Mouse (Mus musculus) CH12F3 (cell line): Measurements from ENCODE around the gene Gm20388.
"Not testable (repeated sequence)": the region's sequence is repeated elsewhere in the genome, so short reads cannot be mapped to it uniquely, and the experiment has no call there.

Experiments used
- in situ Hi-C: fragments of 300-500 bp; cut with MboI; formaldehyde crosslinking; loops from 2 replicates; pipeline ENCODE4 v1.14.3; 2020; ENCODE audit warnings: low sequenced_read_pairs

Gm20388 gene

DNA sequence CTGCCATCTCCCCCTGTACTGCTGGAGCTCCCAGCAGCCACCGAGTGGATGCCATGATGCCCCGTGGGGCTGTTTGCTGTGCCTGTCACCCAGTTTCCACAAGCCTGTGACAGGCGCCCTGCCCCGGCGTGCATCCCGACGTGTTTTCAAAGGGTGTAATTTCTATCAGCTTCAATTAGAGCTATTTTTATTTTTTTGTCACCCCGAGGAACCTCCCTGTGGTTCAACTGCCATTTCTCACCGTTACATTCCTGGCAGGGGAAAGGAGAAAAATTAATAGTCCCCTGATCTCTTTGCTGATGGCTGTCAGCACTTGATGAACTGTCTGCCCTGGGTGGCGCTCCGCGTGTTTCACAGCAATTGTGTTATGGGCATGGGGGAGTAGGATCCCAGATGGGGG lies 432.9 kb downstream of the Gm20388 start:
- in situ Hi-C loops: no loop called here

DNA sequence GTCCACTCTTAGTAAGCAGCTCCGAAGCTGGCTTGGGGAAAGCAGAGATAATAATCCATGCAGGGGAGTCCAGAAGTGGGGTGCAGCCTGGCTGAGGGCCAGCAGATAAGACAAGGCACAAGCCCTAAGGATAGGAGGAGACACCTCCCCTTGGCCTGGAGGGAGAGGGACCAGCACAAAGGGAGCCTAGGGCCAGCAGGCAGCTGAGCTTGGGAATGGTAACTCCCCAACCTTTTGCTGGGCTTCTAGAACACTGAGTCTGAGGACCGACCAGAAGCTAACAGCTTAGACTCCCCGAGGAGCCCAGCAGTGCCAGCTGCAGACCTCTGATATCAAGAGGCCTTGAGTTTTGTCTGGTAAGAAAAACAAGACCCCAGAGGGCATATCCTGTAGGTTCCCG lies 433.5 kb downstream of the Gm20388 start:
- in situ Hi-C loops: no loop called here

DNA sequence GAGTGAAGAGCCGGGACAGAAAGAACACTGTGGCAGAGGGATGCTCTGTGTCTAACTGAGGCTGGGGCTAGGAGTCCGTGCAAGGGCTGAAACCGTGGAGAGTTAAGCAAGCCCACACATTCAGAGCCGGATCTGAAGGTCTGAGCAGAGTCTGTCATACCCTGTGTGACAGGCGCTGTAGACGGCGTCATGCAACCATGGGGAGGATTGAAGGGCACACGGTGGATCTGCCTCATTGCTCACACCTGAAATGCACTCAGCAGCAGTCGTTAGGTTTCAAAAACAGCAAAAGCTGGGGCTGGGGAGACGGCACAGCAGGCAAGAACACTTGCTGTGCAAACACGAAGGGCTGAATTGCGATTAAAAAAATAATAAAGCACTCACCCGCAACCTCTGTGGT lies 433.9 kb downstream of the Gm20388 start:
- in situ Hi-C loops: no loop called here

- in situ Hi-C loops: no loop called here
Observed at GRCm38 (mm10) chr8:120347734-120348341, 437.2 kb downstream of the Gm20388 start.

- in situ Hi-C loops: no loop called here
Observed at GRCm38 (mm10) chr8:120348922-120349321, 438.3 kb downstream of the Gm20388 start.

DNA sequence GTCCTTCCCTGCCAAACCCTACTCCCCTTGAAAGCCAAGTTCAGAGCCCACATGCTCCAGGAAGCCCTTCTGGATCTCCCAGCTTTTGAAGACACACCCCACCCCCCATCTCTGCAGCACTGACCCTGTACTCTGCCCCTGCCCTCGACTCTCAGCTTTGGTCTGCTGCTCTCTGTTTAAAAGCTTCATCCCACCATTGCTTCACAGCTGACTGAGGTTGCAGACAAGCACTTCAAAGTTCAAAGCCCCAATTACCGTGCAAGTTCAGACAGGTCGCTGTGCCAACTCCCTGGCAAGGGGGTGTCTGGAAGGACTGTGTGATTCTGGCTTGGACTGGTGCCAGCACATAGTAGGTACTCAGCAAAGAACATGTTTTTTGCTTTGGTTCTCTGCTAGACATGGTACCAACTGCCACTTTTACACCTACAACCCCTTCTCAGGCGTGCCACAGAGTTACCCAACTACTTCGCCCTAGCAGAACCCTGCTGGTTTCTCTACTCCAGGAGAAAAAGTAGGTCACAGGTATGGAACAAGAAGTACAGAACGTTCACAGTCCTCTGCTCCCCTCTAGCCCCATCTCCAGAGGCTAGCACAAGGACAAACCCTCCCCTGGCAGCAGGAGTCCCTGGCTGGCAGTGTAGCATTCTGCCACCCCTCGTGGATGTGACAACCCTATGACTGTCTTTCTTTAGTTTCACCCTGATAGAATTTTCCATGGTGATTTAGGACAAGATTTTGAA lies 440.9 kb downstream of the Gm20388 start:
- in situ Hi-C loops: no loop called here

DNA sequence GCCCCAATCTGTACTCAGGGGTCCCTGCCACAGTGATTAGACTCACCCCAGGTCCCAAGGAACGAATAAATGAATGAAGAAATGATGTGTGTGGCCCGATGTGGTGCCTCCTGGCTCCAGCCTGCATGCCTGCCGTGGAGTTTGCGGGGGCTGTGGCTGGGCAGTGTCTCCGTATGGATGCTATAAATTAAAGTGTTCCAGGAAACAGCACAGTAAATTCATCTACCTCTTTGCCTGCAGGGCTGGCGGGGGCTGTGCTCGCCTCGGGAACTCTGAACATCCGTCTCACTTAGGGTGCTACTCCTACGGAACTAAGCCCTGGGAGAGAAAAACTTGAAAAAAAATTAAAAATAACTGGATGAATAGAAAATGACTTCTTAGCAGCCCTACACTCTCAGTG lies 441.5 kb downstream of the Gm20388 start:
- in situ Hi-C loops: no loop called here

DNA sequence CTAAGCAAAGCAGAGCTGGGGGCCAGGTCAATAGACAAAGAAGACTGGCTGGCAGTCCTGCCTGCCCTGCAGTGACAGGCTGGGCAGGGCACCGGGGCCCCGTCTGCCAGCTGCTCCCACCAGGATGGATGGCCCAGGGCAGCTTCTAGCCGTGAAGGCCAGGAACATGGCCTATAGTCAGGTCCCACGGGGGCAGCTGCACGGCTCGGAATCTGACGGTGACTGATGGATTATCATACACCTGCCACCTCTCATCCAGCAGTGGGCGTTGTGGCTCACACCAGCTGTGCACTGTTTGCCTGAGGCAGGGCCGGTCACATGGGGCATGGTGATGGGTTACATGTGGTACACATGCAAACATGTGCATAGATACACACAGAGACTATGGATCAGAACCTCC lies 445.4 kb downstream of the Gm20388 start:
- in situ Hi-C loops: no loop called here

GRCm38 (mm10) chr8:120357504-120357903 lies 446.9 kb downstream of the Gm20388 start:
- in situ Hi-C loops: no loop called here

GRCm38 (mm10) chr8:120361301-120361700 lies 450.7 kb downstream of the Gm20388 start:
- in situ Hi-C loops: no loop called here

GRCm38 (mm10) chr8:120363552-120364071 lies 453.0 kb downstream of the Gm20388 start:
- in situ Hi-C loops: no loop called here

GRCm38 (mm10) chr8:120364093-120364725 lies 453.6 kb downstream of the Gm20388 start:
- in situ Hi-C loops: no loop called here

DNA sequence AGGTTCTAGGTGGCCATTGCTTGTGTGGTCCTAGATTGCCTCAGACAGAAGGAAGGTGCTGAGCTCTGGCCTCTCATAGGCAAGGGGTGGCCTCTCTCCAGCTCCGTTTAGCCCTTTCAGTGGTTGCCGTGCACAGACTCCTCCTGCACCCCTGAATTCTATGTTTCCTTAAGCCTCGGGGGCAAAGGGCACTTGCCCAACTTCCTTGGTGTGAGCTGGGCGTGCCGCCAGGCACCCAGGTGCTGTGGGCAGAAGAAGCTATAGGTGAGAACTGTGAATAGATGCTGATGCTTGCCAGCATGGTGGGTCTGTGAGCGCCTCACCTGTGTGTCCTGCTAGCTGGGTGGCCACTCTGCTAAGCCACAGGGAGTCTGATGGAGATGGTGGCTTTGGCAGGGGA lies 456.2 kb downstream of the Gm20388 start:
- in situ Hi-C loops: no loop called here

DNA sequence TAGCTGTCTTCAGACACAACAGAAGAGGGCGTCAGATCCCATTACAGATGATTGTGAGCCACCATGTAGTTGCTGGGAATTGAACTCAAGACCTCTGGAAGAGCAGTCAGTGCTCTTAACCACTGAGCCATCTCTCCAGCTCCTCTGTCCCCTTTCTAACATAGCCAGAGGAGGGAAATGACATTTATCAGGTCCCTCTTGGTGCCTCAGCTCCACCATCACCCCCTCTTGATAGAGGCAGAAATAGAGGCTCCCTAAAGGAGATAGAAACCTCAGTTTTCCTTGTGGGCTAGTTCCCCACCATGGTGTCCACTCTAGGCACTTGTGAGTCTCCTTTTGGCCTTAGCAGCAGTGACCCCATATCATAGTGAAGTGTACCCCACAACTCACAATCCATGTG lies 457.6 kb downstream of the Gm20388 start:
- in situ Hi-C loops: not testable (repeated sequence)

DNA sequence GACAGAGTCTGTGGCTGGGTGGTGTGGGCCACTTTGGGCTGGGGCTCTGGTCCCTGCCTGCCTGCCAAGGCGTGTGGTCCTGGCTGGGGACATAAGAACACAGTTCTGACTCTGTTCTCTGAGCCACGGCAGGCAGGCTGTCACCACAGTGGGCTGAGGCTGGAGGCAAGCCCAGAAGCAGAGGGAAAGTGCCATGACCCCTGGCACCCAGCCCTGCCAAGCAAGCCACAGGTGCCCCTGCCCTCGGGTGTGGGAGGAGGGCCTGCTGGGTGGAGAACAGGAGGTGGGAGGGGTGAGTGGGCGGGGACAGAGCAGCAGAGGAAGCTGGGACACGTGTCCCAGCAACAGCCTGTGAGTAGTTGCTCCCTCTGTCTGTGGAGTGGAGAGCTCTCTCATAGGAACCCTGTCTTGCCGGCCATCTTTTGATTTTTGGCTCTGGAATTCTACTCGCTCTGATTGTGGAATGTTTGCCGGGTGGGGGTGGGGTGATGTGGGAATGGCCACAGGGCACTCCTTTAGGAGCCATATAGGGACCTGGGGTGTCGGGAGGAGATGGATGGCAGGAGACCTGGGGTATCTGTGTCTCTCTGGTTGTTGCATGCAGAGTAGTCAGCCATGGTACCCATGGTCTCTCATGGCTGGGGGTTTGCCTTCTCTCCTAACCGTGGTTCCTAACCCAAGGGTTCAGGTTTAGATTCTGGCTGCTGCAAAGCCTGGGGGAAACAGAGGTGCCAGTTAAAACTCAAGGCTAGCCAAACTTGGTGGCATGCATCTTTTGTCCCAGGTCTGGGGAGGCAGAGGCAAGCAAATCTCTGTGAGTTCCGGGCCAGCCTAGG lies 458.4 kb downstream of the Gm20388 start:
- in situ Hi-C loops: no loop called here

- in situ Hi-C loops: no loop called here
Observed at GRCm38 (mm10) chr8:120369956-120370355, 459.3 kb downstream of the Gm20388 start.

- in situ Hi-C loops: no loop called here
Observed at GRCm38 (mm10) chr8:120370461-120370860, 459.8 kb downstream of the Gm20388 start.

DNA sequence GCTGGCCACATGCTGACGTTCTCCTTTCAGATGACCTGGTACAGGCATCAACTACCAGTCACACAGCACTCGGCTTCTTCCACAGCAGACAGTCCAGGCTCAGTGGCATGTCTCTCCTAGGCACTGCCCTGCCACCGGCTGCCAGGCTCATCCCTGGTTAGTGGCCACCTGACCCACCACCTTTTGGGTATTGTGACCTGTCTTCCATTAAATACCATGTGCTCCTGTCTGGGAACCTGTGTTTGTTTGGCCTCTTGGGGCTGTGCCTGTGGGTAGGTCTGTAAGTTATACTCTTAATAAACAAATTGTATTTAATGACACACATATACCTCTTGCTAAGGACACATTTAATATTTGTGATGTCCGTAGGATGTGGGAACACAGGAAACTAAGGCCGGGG lies 460.5 kb downstream of the Gm20388 start:
- in situ Hi-C loops: no loop called here

DNA sequence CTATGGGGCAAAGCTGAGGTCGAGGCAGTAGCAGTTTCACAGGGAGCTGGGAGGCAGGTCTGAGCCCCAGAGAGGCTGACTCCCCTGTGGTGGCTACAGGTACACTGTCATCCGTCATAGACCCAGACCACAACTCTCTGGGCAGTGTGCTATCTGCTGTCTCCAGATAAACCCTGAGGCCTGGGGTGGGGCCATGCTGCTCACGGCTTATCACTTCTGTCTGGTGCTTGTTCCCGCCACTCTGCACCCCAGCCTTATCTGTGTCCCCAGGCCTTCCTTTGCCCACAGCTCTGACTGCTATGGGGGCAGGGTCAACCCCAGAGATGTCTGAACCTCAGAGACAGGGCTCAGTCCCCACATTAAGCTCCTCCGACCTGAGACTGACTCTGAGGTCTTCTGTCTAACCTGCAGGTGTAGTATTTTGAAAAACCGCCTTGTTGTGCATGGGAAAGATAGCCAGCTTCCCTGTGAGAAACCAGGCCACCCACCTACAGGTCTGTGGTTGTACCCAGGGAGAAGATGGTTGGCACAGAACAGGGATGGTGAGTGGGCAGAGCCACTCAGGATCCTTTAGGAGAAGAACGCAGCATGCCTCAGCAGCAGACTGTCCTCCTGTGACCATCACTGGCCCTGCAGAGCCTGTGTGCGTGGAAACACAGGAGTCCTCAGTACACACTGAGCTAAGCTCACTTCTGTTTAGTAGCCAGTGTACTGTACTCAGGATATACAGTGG lies 461.2 kb downstream of the Gm20388 start:
- in situ Hi-C loops: no loop called here

DNA sequence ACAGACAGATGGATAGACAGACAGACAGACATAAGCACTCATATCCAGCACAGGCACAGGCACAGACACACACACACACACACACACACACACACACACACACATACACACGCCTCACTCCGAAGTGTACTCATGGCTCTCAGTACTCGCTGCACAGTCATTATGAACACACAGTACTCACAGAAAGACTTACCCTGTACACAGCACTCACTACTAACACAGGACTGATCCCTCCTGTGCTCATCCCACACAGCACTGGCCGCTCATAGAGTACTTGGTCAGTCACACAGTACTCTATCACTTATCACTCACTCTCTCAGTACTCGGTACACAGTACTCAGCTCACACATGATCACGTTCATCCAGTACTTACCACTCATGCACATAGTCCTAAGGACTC lies 462.0 kb downstream of the Gm20388 start:
- in situ Hi-C loops: no loop called here
